Mouse (Mus musculus) gastrocnemius, postnatal 25 days (tissue): ENCODE measurements around the gene Btk. TPM values are rescaled to one million over a fixed set of nuclear protein-coding genes. Genes with fewer than 3 reads are reported as not detected.
A peak's percentile ranks its signal among the peaks of the same experiment; 100 is the strongest.

Experiments used
- DNase-seq: peaks from one replicate; pipeline ENCODE4 v3.0.0; 2022
- long read RNA-seq, 2 experiments: library from polyadenylated mRNA; stranded (forward); transcript quantifications; one replicate each; pipeline ENCODE4 v2.0.0; 2021
- total RNA-seq, 2 experiments: library from RNA; stranded (reverse); gene quantifications; 1 replicate in 1 of 2; 2 replicates in 1 of 2; pipeline ENCODE4 v1.2.3; 2021

The Btk gene
- total RNA-seq = under 1 TPM; 0.59 to 0.67 TPM
- long read RNA-seq, experiment 1, partial matches to known transcripts = 0 of 13 reads
- long read RNA-seq, experiment 1, other reads (novel, unspliced or antisense) = 13 of 13 reads
- long read RNA-seq, experiment 2, partial matches to known transcripts = 0 of 7 reads
- long read RNA-seq, experiment 2, other reads (novel, unspliced or antisense) = 7 of 7 reads

- no peak for DNase-seq
Measured at GRCm38 (mm10) chrX:134582888-134583669, at the start of gene Btk. Gene Btk, minus strand, starts transcription at chrX:134583570.

- DNase-seq = no peak
Measured at GRCm38 (mm10) chrX:134632710-134633109, 49.3 kb upstream of the Btk start.

GRCm38 (mm10) chrX:134628200-134628599, 44.8 kb upstream of the Btk start:
- DNase-seq = no peak

GRCm38 (mm10) chrX:134623350-134623749, 40.0 kb upstream of the Btk start:
- DNase-seq = no peak

GRCm38 (mm10) chrX:134621685-134622084, 38.3 kb upstream of the Btk start:
- no peak for DNase-seq

GRCm38 (mm10) chrX:134620254-134620865, 37.0 kb upstream of the Btk start:
- no peak for DNase-seq

- DNase-seq = no peak
Measured at GRCm38 (mm10) chrX:134619695-134620094, 36.3 kb upstream of the Btk start.

GRCm38 (mm10) chrX:134614306-134614705, 30.9 kb upstream of the Btk start:
- DNase-seq = no peak

GRCm38 (mm10) chrX:134612285-134612959, 29.1 kb upstream of the Btk start:
- peak; percentile 42 for DNase-seq

GRCm38 (mm10) chrX:134610984-134611383, 27.6 kb upstream of the Btk start:
- DNase-seq = no peak

GRCm38 (mm10) chrX:134609472-134609871, 26.1 kb upstream of the Btk start:
- no peak for DNase-seq

GRCm38 (mm10) chrX:134601380-134602120, 18.2 kb upstream of the Btk start:
- no peak for DNase-seq

GRCm38 (mm10) chrX:134600659-134601379, 17.4 kb upstream of the Btk start, which contains the start of the genes Gla and Hnrnph2:
Gene Gla, minus strand, starts transcription at chrX:134601125.
Gene Hnrnph2, plus strand, starts transcription at chrX:134601179.
- peak; percentile 86 for DNase-seq

GRCm38 (mm10) chrX:134599922-134600565, 16.7 kb upstream of the Btk start:
- DNase-seq = no peak

GRCm38 (mm10) chrX:134589836-134590235, 6.5 kb upstream of the Btk start:
- DNase-seq = no peak

- no peak for DNase-seq
Measured at GRCm38 (mm10) chrX:134588997-134589396, 5.6 kb upstream of the Btk start.

- DNase-seq = no peak
Measured at GRCm38 (mm10) chrX:134588261-134588660, 4.9 kb upstream of the Btk start.

GRCm38 (mm10) chrX:134586447-134586846, 3.1 kb upstream of the Btk start:
- DNase-seq = no peak

- DNase-seq = peak; percentile 84
Measured at GRCm38 (mm10) chrX:134585103-134586002, 2.0 kb upstream of the Btk start, which contains the start of gene Rpl36a. Gene Rpl36a, plus strand, starts transcription at chrX:134585654.
